Mouse (Mus musculus): Measurements from ENCODE around the gene Ccdc6. TPM values are rescaled to one million over a fixed set of nuclear protein-coding genes. Genes with fewer than 3 reads are reported as not detected.

The Ccdc6 gene
- polyA plus RNA-seq, 1 experiment, result 1.6 TPM

GRCm38 (mm10) chr10:70133188-70133587 lies 36.3 kb downstream of the Ccdc6 start:
- no peak for TF ChIP-seq TAL1 (IDR thresholded peaks at IDR 0.05; ENCODE audit: low read length)
- TF ChIP-seq GATA1 (IDR thresholded peaks at IDR 0.05; ENCODE audit: low read length), result no peak
- H3K4me3 ChIP-seq (replicated peaks), result peak overlapping the region; percentile 3
- H3K27me3 ChIP-seq (ENCODE audit: control insufficient read depth), result no peaks in the 10 kb centered on the region
- peaks cover 77% of the 10 kb centered on the region for H3K4me1 ChIP-seq (ENCODE audit: control insufficient read depth)
- peaks cover 26% of the 10 kb centered on the region for H3K36me3 ChIP-seq (ENCODE audit: control insufficient read depth)
- no peaks in the 10 kb centered on the region for H3K9me3 ChIP-seq (ENCODE audit: control insufficient read depth, low read length)

DNA sequence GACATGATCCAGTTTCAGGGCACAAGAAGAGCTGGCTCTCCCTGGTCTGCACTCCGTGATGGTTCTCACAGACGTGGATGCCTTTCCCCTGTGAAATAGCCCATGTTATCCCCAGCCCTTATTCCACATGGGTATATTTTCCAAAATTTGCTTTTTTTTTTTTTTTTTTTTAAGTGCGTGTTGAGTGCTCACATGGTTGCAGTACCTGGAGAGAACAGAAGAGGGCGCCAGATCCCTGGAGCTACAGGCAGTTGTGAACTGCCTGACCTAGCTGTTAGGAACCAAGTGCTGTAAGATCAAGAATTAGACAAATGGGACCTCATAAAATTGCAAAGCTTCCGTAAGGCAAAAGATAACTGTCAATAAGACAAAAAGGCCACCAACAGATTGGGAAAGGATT lies 38.8 kb downstream of the Ccdc6 start:
- Histone ChIP-seq H3K9me3 (ENCODE audit: control insufficient read depth, low read length) (no peaks in the 10 kb centered on the region), H3K36me3 (ENCODE audit: control insufficient read depth) (peaks cover 16% of the 10 kb centered on the region), H3K4me1 (ENCODE audit: control insufficient read depth) (peaks cover 77% of the 10 kb centered on the region), H3K4me3 (replicated peaks) (no peak overlapping the region), H3K27me3 (ENCODE audit: control insufficient read depth) (no peaks in the 10 kb centered on the region)
- no peak for TF ChIP-seq GATA1 (IDR thresholded peaks at IDR 0.05; ENCODE audit: low read length)
- TF ChIP-seq TAL1 (IDR thresholded peaks at IDR 0.05; ENCODE audit: low read length), result no peak

DNA sequence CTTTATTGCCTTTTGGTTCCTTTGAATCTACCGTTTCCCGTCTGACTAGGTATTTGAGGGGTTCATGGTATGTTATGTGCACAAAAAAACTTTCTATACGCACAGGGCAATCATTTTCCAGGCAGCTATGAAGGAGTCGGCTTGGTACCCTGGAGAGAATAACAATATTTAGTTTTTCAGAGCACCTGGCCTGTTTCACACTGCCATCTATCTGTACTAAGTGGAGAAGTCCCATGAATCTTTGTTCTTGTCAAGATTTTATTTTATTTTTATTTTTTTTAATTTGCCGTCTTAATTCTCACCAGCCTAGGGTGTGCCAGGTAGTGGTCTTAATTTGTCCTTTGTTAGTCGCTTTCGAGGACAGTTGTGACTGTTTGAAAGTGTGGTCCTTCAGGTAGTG lies 40.7 kb downstream of the Ccdc6 start:
- Histone ChIP-seq H3K4me1 (ENCODE audit: control insufficient read depth) (peaks cover 65% of the 10 kb centered on the region), H3K9me3 (ENCODE audit: control insufficient read depth, low read length) (no peaks in the 10 kb centered on the region), H3K27me3 (ENCODE audit: control insufficient read depth) (no peaks in the 10 kb centered on the region), H3K36me3 (ENCODE audit: control insufficient read depth) (peaks cover 28% of the 10 kb centered on the region), H3K4me3 (replicated peaks) (no peak overlapping the region)
- TF ChIP-seq GATA1 (IDR thresholded peaks at IDR 0.05; ENCODE audit: low read length), result no peak
- TF ChIP-seq TAL1 (IDR thresholded peaks at IDR 0.05; ENCODE audit: low read length), result no peak

GRCm38 (mm10) chr10:70138150-70138549 lies 41.2 kb downstream of the Ccdc6 start:
- H3K4me3 ChIP-seq (replicated peaks), result no peak overlapping the region
- H3K9me3 ChIP-seq (ENCODE audit: control insufficient read depth, low read length), result no peaks in the 10 kb centered on the region
- no peaks in the 10 kb centered on the region for H3K27me3 ChIP-seq (ENCODE audit: control insufficient read depth)
- no peak for TF ChIP-seq TAL1 (IDR thresholded peaks at IDR 0.05; ENCODE audit: low read length)
- no peak for TF ChIP-seq GATA1 (IDR thresholded peaks at IDR 0.05; ENCODE audit: low read length)
- H3K36me3 ChIP-seq (ENCODE audit: control insufficient read depth), result peaks cover 33% of the 10 kb centered on the region
- H3K4me1 ChIP-seq (ENCODE audit: control insufficient read depth), result peaks cover 62% of the 10 kb centered on the region

- Histone ChIP-seq H3K4me1 (ENCODE audit: control insufficient read depth) (peaks cover 50% of the 10 kb centered on the region), H3K9me3 (ENCODE audit: control insufficient read depth, low read length) (no peaks in the 10 kb centered on the region), H3K36me3 (ENCODE audit: control insufficient read depth) (peaks cover 40% of the 10 kb centered on the region), H3K27me3 (ENCODE audit: control insufficient read depth) (no peaks in the 10 kb centered on the region), H3K4me3 (replicated peaks) (no peak overlapping the region)
- TF ChIP-seq TAL1 (IDR thresholded peaks at IDR 0.05; ENCODE audit: low read length), result no peak
- no peak for TF ChIP-seq GATA1 (IDR thresholded peaks at IDR 0.05; ENCODE audit: low read length)
Measured at GRCm38 (mm10) chr10:70139368-70139767, 42.4 kb downstream of the Ccdc6 start.

DNA sequence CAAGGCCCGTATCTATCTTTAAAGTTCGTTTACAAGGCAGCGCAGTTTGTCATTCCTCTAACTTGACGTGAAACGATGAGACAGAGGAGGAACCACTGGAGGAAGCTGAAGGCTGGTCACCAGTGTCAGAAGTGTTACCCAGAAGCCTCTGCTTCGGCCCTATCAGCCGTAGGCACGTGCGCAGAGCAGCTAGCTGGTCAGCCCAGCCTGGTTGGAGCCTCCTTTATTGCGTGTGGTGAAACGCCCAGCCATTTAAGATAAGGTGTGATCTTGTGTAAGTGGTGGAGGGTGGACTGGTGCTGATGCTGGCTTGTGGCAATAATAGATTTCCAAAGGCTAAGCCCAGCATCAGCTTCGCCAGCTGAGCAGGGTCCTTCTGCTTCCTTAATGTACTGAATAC lies 43.5 kb downstream of the Ccdc6 start:
- H3K36me3 ChIP-seq (ENCODE audit: control insufficient read depth), result peaks cover 46% of the 10 kb centered on the region
- H3K4me3 ChIP-seq (replicated peaks), result no peak overlapping the region
- peaks cover 44% of the 10 kb centered on the region for H3K4me1 ChIP-seq (ENCODE audit: control insufficient read depth)
- H3K9me3 ChIP-seq (ENCODE audit: control insufficient read depth, low read length), result no peaks in the 10 kb centered on the region
- no peaks in the 10 kb centered on the region for H3K27me3 ChIP-seq (ENCODE audit: control insufficient read depth)
- TF ChIP-seq GATA1 (IDR thresholded peaks at IDR 0.05; ENCODE audit: low read length), result no peak
- TF ChIP-seq TAL1 (IDR thresholded peaks at IDR 0.05; ENCODE audit: low read length), result no peak

DNA sequence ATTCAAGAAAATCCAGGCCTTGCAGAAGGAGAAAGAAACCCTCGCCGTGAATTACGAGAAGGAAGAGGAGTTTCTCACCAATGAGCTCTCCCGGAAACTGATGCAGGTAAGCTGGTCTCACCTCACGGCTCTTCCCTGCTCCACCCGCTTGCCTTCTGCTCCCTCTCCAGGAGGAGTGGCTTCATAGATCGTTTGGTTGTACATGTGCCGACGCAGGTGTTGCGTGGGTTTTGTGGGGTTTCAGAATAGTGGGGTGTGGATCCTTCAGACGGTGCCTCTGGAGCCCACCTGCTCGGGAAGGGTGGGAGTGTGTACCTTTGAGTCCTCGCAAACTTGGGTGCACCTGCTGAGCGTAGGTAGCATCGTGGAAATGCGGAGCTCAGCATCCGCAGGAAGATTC lies 45.7 kb downstream of the Ccdc6 start:
- Histone ChIP-seq H3K36me3 (ENCODE audit: control insufficient read depth) (peaks cover 66% of the 10 kb centered on the region), H3K4me3 (replicated peaks) (no peak overlapping the region)
- TF ChIP-seq GATA1 (IDR thresholded peaks at IDR 0.05; ENCODE audit: low read length) (no peak), TAL1 (IDR thresholded peaks at IDR 0.05; ENCODE audit: low read length) (no peak)

DNA sequence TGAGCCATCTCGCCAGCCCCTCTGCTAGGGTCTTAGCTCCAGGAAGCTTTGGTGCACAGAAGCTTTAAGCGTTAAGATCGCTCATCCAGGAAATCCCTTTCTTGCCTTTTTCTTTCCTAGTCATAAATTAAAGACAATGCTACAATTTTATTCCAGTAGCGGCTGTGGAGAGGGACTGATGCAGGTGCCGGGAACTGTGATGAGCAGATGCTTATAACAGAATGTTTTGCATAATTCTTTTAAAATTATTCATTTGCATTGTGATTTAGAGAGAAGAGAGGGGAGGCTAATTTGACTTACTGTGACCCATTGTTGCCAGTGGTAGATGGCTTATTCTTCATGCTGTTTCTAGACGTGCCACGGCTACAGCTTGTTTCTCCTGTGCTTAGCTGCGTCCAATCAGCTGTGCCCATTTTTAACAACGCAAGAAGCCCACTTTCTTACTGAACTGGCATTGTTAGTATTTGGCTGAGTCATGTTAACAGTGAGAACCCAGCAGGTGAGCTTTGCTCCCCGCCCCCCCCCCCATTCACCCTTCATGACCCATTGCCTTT lies 47.2 kb downstream of the Ccdc6 start:
- Histone ChIP-seq H3K9me3 (ENCODE audit: control insufficient read depth, low read length) (peaks cover 2% of the 10 kb centered on the region; the same call in 1 of the 2 replicates), H3K4me1 (ENCODE audit: control insufficient read depth) (peaks cover 26% of the 10 kb centered on the region), H3K36me3 (ENCODE audit: control insufficient read depth) (peaks cover 74% of the 10 kb centered on the region), H3K27me3 (ENCODE audit: control insufficient read depth) (no peaks in the 10 kb centered on the region), H3K4me3 (replicated peaks) (no peak overlapping the region)
- TF ChIP-seq GATA1 (IDR thresholded peaks at IDR 0.05; ENCODE audit: low read length), result no peak
- no peak for TF ChIP-seq TAL1 (IDR thresholded peaks at IDR 0.05; ENCODE audit: low read length)

More for the DNA sequence above, 45.7 kb downstream of the Ccdc6 start:
- no peaks in the 10 kb centered on the region for H3K27me3 ChIP-seq (ENCODE audit: control insufficient read depth)
- peaks cover 2% of the 10 kb centered on the region; the same call in 1 of the 2 replicates for H3K9me3 ChIP-seq (ENCODE audit: control insufficient read depth, low read length)
- H3K4me1 ChIP-seq (ENCODE audit: control insufficient read depth), result peaks cover 41% of the 10 kb centered on the region

DNA sequence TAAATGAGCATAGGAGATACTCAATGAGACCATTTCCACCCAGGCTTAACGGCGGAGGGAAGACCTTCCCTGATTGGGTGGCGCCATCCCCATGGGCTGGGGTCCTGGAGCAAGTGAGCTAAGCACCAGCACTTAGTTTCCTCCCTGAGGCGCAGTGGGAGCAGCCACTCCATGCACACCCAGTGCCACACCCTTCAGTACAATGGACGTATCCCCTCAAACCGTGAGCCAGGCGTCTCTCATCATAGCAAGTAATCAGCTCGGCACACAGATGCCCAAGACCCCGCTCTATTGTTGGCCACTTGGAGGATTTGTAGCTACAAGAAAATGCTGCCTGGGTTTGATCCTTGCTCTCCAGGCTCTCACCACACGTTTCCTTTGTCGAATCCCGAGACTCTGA lies 49.0 kb downstream of the Ccdc6 start:
- peaks cover 8% of the 10 kb centered on the region for H3K4me1 ChIP-seq (ENCODE audit: control insufficient read depth)
- no peak overlapping the region for H3K4me3 ChIP-seq (replicated peaks)
- no peaks in the 10 kb centered on the region for H3K27me3 ChIP-seq (ENCODE audit: control insufficient read depth)
- H3K9me3 ChIP-seq (ENCODE audit: control insufficient read depth, low read length), result peaks cover 2% of the 10 kb centered on the region; the same call in 1 of the 2 replicates
- TF ChIP-seq GATA1 (IDR thresholded peaks at IDR 0.05; ENCODE audit: low read length), result no peak
- TF ChIP-seq TAL1 (IDR thresholded peaks at IDR 0.05; ENCODE audit: low read length), result no peak
- peaks cover 85% of the 10 kb centered on the region for H3K36me3 ChIP-seq (ENCODE audit: control insufficient read depth)

GRCm38 (mm10) chr10:70149093-70149492 lies 52.2 kb downstream of the Ccdc6 start:
- TF ChIP-seq GATA1 (IDR thresholded peaks at IDR 0.05; ENCODE audit: low read length), result no peak
- no peak for TF ChIP-seq TAL1 (IDR thresholded peaks at IDR 0.05; ENCODE audit: low read length)
- Histone ChIP-seq H3K4me1 (ENCODE audit: control insufficient read depth) (no peaks in the 10 kb centered on the region), H3K9me3 (ENCODE audit: control insufficient read depth, low read length) (peaks cover 2% of the 10 kb centered on the region; the same call in 1 of the 2 replicates), H3K4me3 (replicated peaks) (no peak overlapping the region), H3K27me3 (ENCODE audit: control insufficient read depth) (no peaks in the 10 kb centered on the region), H3K36me3 (ENCODE audit: control insufficient read depth) (peaks cover 88% of the 10 kb centered on the region)

All from erythroblast, embryonic 14.5 days (primary cell).